Mouse (Mus musculus) left cerebral cortex, adult 9 months (tissue): ENCODE results near the gene Ccdc117.
"Not testable (repeated sequence)": the region's sequence is repeated elsewhere in the genome, so short reads cannot be mapped to it uniquely, and the experiment has no call there.

ENCODE experiments used
- DNase-seq, 2 experiments: peaks; one replicate each; pipeline ENCODE4 v3.0.0; 2022; ENCODE audit warnings: low spot score in 2 of 2

The Ccdc117 gene

GRCm38 (mm10) chr11:5530717-5531116, 11.3 kb downstream of the Ccdc117 start:
- no peak for DNase-seq

GRCm38 (mm10) chr11:5530172-5530571, 11.8 kb downstream of the Ccdc117 start:
- DNase-seq = no peak

GRCm38 (mm10) chr11:5528841-5529240, 13.1 kb downstream of the Ccdc117 start:
- no peak for DNase-seq

- no peak for DNase-seq
These were observed 14.0 kb downstream of the Ccdc117 start for GRCm38 (mm10) chr11:5527865-5528523.

GRCm38 (mm10) chr11:5526573-5527439, 15.2 kb downstream of the Ccdc117 start:
- DNase-seq = no peak

- no peak for DNase-seq
These were observed 16.6 kb downstream of the Ccdc117 start for GRCm38 (mm10) chr11:5525418-5525817.

GRCm38 (mm10) chr11:5522798-5523415, 19.1 kb downstream of the Ccdc117 start:
- no peak for DNase-seq

GRCm38 (mm10) chr11:5521516-5522291, 20.3 kb downstream of the Ccdc117 start:
- peak; percentile 54 to 77 for DNase-seq

GRCm38 (mm10) chr11:5521266-5521515, 20.8 kb downstream of the Ccdc117 start:
- no peak for DNase-seq

- DNase-seq = peak; percentile 91 to 98
These were observed 21.3 kb downstream of the Ccdc117 start, which contains the start of gene Xbp1 for GRCm38 (mm10) chr11:5520412-5521265. TSS of gene Xbp1 (plus strand) at chr11:5520659.

- DNase-seq = no peak
These were observed 22.3 kb downstream of the Ccdc117 start for GRCm38 (mm10) chr11:5519681-5520080.

GRCm38 (mm10) chr11:5517346-5517745, 24.6 kb downstream of the Ccdc117 start:
- DNase-seq = no peak

- DNase-seq = no peak
These were observed 25.4 kb downstream of the Ccdc117 start for GRCm38 (mm10) chr11:5516617-5517016.

GRCm38 (mm10) chr11:5516151-5516550, 25.8 kb downstream of the Ccdc117 start:
- DNase-seq = no peak

GRCm38 (mm10) chr11:5515655-5516054, 26.3 kb downstream of the Ccdc117 start:
- no peak for DNase-seq

- no peak for DNase-seq
These were observed 26.8 kb downstream of the Ccdc117 start for GRCm38 (mm10) chr11:5515196-5515595.

- no peak for DNase-seq
These were observed 27.9 kb downstream of the Ccdc117 start for GRCm38 (mm10) chr11:5514091-5514490.

- no peak for DNase-seq
These were observed 29.0 kb downstream of the Ccdc117 start for GRCm38 (mm10) chr11:5512961-5513360.

- no peak for DNase-seq
These were observed 29.8 kb downstream of the Ccdc117 start for GRCm38 (mm10) chr11:5512099-5512725.

GRCm38 (mm10) chr11:5510686-5511085, 31.3 kb downstream of the Ccdc117 start:
- DNase-seq = not testable (repeated sequence)

- DNase-seq = no peak
These were observed 31.9 kb downstream of the Ccdc117 start for GRCm38 (mm10) chr11:5510099-5510391.
